Mouse (Mus musculus): Measurements from ENCODE around the gene Slit1.

The Slit1 gene

DNA sequence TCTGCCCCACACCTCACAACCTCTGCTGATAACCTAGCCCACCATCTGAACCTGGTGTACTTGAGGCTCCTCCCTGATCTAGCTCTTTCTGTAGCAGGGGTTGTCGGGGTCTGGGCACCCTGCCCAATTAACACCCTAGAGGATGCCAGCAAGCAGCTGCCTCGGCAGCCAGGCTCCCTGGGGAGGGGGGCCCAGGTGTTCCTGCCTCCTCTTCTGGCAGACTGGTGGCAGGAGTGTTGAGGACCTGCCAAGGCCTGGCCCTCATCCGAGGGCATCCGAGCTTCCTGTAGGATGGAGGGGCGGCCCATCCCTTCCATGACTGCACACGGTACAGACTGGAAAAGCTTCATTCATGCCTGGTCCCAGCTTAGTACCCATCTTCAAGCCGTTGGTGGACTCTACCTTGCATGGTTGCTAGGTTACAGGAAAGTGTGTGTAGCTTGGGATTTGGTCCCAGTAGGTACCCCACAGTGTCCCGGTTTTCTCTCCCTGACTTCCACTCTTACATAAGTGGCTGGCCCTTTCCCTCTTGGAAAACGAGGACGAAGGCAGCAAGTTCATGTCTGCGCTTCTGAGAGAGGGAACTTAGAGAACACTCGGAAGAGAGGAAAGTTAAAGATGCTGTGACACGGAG, 57.9 kb downstream of the Slit1 start:
- no peak for DNase-seq

GRCm38 (mm10) chr19:41684874-41685273, 58.6 kb downstream of the Slit1 start:
- no peak for DNase-seq

DNA sequence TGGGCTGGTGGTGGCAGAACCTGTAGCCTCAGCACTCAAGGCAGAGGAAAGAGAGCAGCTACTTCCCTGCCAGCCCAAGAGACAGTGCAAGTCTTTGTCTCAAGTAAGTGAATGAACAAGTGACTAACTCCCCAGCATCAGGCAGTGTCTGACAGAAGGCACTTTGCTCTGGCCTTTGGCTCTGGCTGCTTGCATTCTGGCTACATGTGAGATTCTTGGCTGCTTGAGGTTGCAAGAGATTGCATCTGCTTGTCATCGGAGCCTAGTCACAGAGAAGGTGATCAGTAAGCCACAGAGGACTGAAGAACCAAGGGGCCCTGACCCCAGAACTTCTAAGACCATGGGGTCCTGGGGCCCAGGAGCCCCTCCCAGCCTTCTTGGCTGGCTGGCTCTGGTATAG, 59.5 kb downstream of the Slit1 start:
- DNase-seq: no peak

DNA sequence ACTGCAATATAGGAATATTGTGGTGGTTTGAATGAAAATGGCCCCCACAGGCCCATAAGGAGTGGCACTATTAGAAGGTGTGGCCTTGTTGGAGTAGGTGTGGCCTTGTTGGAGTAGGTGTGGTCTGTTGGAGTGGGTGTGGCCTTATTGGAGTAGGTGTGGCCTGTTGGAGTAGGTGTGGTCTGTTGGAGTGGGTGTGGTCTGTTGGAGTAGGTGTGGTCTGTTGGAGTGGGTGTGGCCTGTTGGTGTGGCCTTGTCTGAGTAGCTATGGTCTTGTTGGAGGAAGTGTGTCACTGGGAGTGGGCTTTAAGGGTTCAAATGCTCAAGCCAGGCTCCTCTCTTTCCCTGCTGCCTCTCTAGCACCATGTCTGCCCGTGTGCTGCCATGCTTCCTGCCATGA, 63.2 kb downstream of the Slit1 start:
- DNase-seq: no peak

DNA sequence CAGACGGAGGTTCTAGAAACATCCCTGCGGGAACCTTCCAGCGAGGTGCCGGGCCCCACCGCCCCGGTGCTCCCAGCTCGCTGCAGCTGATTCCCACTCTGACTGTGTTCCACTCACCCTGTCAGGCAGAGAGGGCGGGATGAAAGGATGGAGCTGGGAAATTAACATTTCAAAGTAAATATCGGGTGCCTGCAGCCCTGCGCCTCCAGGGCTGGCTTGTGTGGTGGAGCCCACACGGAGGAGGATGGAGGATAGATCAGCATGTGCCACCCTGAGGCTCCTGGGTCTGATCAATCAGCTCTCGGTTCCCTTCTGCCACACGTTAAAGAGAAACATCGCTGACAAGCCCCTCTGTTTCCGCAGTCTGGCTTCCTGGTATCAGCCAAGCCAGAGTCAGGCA, 64.4 kb downstream of the Slit1 start:
- DNase-seq: no peak

GRCm38 (mm10) chr19:41677575-41677974, 65.9 kb downstream of the Slit1 start:
- DNase-seq: no peak

GRCm38 (mm10) chr19:41675583-41675982, 67.9 kb downstream of the Slit1 start:
- no peak for DNase-seq

GRCm38 (mm10) chr19:41674366-41674765, 69.1 kb downstream of the Slit1 start:
- DNase-seq: no peak

GRCm38 (mm10) chr19:41672836-41673235, 70.6 kb downstream of the Slit1 start:
- DNase-seq: no peak

DNA sequence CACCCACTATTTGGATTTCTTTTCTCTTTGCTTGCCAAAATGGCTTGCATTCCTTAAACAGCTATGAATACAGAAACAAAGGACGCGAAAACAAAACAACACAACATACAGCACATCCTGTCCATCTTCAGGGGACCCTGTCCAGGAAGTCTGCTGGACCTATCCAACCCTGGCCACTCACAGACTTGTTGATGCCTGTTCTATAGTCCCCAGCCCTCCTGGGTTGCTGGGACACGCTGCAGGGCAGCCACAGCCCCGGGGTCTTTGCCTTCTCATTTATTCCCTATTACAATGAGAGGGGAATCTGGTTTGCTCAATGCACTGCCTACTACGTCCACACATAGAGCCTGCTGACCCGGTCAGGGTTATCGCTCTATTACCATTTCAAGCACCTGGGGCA, 72.5 kb downstream of the Slit1 start:
- no peak for DNase-seq

DNA sequence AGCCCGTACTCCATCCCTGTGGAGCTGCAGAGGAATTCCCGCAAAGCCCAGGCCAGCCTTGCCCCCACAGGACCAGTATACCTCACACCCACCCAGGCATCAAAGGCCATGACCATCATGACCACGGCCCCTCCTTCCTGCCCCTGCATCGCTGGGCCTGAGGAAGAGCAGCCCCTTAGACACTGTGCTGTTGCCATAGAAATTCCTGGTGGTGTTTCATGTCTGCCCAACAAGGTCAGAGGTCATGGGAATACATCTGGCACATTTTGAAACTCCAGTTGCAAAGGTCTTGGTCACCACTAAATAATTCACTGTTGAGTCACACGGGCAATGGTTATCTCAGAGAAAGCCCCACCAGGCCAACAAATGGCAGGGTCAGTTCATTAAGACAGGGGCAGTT, 73.0 kb downstream of the Slit1 start:
- DNase-seq: no peak

DNA sequence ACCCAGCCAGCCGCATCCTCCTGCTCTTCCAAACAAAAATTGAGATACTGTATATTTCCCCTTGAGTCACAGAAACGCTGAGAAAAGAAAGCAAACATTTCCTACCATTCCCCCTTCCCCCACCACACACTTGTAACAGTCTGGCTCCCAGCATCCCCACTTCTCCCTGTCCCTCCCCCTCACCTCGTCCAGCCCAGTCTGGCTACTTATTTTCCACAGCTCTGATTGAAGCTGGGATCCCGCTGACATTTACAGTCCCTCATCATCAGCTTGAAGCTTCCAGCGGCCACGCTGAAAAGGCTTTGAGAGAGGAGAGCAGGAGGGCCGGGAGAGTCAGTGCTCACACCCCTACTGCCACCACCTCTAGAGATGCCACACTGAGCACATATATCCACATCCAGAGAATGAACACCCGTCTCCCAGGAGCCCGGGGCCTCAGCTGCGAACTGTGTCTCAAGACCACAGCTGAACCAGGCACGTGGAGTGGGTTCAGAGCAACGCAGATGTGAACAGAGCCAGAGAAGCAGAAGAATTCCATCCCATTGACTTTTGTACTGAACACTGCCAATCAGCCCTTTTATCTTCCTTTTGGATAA, 73.6 kb downstream of the Slit1 start:
- DNase-seq: no peak

- no peak for DNase-seq
Measured at GRCm38 (mm10) chr19:41667591-41667990, 75.9 kb downstream of the Slit1 start.

GRCm38 (mm10) chr19:41665941-41666340, 77.5 kb downstream of the Slit1 start:
- DNase-seq: no peak

DNA sequence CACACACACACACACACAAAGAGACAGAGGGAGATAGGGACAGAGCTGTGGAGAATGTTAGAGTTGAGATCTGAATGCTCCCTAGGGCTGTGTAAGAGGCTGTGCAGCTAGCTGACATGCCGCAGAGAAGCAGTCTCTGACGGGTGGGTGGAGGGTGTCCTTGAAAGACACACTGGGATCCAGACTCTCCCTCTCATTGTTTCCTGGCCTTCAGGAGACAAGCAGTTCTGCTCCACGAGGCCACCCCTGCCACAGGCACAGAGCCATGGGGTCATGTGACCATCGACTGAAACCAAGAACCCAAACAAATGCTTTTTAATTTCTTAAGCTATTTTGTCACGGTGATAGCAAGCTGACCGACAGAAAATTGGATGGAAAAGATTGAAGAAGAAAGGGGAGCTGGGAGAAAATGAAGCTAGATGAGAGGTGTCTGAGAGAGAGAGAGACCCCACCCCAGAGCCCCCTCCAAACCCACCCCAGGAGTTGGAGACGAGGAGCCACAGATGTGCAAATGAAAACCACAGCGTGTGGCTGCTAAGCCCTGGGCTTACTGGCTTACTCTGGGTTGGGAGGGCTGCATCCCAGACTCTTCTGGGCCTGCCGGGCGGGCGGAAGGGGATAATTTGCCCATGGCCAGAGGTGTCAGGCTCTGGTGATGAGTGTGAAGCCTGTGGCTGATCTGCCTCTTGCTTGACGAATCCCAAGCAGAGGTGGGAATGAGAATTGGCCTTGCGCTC, 79.8 kb downstream of the Slit1 start:
- no peak for DNase-seq

- no peak for DNase-seq
Measured at GRCm38 (mm10) chr19:41661466-41661865, 82.0 kb downstream of the Slit1 start.

DNA sequence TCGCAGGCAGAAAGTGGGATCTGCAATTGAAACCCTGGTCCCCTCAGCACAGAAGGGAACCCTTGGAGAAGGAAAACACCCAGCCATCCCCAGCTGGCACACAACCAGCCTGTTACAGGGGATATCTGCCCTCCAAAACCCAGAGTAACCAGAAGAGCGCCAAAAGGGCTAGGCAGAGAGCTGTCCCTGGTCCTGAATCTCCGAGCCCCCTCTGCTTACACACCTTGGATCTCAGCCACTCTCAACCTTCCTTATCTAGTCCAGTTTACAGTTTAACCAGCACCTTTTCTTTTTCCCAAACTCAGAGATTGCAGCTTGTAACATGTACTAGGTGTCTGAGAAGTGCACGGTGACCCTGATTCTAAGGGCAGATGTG, 82.5 kb downstream of the Slit1 start:
- no peak for DNase-seq

DNA sequence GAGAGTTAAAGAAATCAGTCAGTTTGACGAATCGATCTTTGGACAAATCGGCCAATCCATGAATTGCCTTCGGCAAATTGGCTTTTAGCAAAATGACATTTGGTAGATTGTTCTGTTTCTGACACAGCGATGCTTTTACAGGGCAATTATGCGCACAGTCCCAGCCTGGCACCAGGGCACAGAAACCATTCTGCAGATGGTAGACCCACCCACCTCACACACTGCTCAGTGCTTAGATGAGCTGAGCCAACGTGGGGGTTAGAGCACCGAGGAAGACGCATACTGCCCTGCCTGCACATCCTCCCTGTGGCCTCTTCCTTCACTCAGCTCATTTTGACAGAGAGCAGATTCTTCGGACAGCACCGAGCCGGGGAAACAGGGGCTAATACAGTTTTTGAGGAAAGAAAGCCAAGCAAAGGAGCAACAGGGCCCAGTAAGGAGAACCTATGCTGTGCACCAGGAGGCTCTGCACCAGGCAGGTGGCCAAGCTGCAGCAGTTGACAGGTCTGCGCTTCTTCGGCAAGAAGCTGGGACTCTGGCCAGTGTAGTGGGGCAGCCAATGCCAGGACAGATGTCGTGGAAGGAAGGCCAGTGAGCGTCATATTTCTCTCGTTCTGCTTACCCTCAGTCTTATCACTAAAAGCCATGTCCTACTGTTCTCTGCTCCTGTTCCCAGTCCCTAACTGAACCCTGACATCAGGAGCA, 83.0 kb downstream of the Slit1 start:
- peak; percentile 42 for DNase-seq

- DNase-seq: no peak
Measured at GRCm38 (mm10) chr19:41657446-41657845, 86.0 kb downstream of the Slit1 start.

GRCm38 (mm10) chr19:41656671-41657070, 86.8 kb downstream of the Slit1 start:
- DNase-seq: no peak

DNA sequence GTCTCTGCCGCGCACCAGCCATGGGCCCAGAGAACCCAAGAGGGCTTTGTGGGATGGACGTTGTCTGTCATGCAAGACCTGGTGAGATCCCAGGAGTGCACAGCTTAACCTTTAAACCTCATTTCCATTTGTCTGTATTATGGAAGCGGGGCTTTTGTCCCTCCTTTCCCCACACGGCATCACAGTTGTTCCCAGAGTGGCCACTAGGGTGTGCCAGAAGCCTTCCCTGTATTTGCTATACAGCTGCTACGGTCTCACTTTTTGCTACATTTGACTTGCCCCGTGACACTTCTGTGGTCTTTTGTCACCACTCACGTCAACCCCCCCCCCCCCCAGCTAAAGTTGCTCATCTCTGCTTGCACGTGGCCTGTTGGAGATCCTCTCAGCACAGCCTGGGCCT, 87.5 kb downstream of the Slit1 start:
- DNase-seq: peak; percentile 73

GRCm38 (mm10) chr19:41655089-41655783, 88.2 kb downstream of the Slit1 start:
- DNase-seq: no peak

DNA sequence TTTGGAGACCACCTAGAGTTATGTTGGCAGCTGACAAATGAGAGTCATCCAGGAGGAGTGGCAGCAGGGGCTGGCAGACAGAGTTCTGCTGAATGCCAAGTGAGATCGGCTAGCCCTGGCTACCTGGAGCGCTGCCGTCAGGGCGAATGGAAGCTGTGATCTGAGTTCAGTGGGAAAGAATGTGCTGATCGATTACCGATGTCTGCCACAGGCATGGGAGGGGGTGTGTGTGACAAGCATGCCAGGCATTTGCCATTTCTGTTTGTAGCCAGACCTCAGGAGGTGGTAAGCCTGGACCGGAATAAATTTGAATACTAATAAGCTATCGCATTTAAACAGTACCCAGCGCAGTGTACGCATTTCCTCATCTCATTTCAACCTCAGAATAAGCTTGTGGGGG, 91.5 kb downstream of the Slit1 start:
- no peak for DNase-seq

All from right cerebral cortex, postnatal 25 days (tissue).